Mouse (Mus musculus) ES-E14 (cell line): Measurements from ENCODE around the gene Ppan. TPM values are rescaled to one million over a fixed set of nuclear protein-coding genes. Genes with fewer than 3 reads are reported as not detected.

Experiments
- DNase-seq: peaks from one replicate; pipeline ENCODE4 v3.0.0-alpha.2; 2013; ENCODE audit warnings: low read depth, low spot score
- H3K27ac ChIP-seq: 2 replicates; pipeline ENCODE4 v1.5.1; 2012; ENCODE audit warnings: low read depth, mild to moderate bottlenecking, low read length, moderate library complexity, mixed read lengths; ENCODE audit not compliant: poor library complexity, insufficient read depth, severe bottlenecking
- H3K36me3 ChIP-seq: 2 replicates; pipeline ENCODE4 v1.6.1; 2012; ENCODE audit warnings: mild to moderate bottlenecking, low read length, moderate library complexity, mixed read lengths; ENCODE audit not compliant: control insufficient read depth, poor library complexity, insufficient read depth, severe bottlenecking
- H3K4me1 ChIP-seq, 2 experiments: fragments of 150-350 bp in 1 of 2; sonication (generic) in 1 of 2; 2 replicates each; pipeline ENCODE4 v1.6.1; 2012; ENCODE audit warnings: low read length in 2 of 2, mild to moderate bottlenecking in 1 of 2, mixed read lengths in 1 of 2; ENCODE audit not compliant: control insufficient read depth in 2 of 2, insufficient read depth in 2 of 2, poor library complexity in 1 of 2
- H3K4me3 ChIP-seq, 2 experiments: fragments of 150-350 bp in 1 of 2; sonication (generic) in 1 of 2; 2 replicates each; pipeline ENCODE4 v1.5.1; 2012; ENCODE audit warnings: low read length in 2 of 2, low read depth in 1 of 2, mild to moderate bottlenecking in 1 of 2, mixed read lengths in 1 of 2; ENCODE audit not compliant: insufficient read depth in 1 of 2, poor library complexity in 1 of 2, severe bottlenecking in 1 of 2
- H3K9ac ChIP-seq: 2 replicates; pipeline ENCODE4 v1.6.1; 2012; ENCODE audit warnings: low read depth, mild to moderate bottlenecking, low read length, mixed read lengths; ENCODE audit not compliant: poor library complexity, insufficient read depth, severe bottlenecking
- H3K9me3 ChIP-seq: fragments of 150-350 bp; sonication (generic); 2 replicates; pipeline ENCODE4 v1.6.1; 2012; ENCODE audit warnings: low read depth, mild to moderate bottlenecking, low read length; ENCODE audit not compliant: control insufficient read depth, insufficient read depth
- CHD2 ChIP-seq: IDR thresholded peaks from 2 replicates; pipeline ENCODE4 v1.6.1; 2014; ENCODE audit warnings: mild to moderate bottlenecking, low read depth, low read length, inconsistent platforms
- HCFC1 ChIP-seq: IDR thresholded peaks from 2 replicates; pipeline ENCODE4 v1.6.1; 2012; ENCODE audit warnings: low read length, inconsistent platforms, borderline replicate concordance; ENCODE audit not compliant: insufficient read depth
- MAFK ChIP-seq: IDR thresholded peaks from 2 replicates; pipeline ENCODE4 v1.6.1; 2014; ENCODE audit warnings: mild to moderate bottlenecking, low read depth, low read length, inconsistent platforms; ENCODE audit not compliant: insufficient read depth
- ZC3H11A ChIP-seq: IDR thresholded peaks from 2 replicates; pipeline ENCODE4 v1.6.1; 2012; ENCODE audit warnings: low read depth, mild to moderate bottlenecking, inconsistent platforms, low read length, borderline replicate concordance
- ZNF384 ChIP-seq: IDR thresholded peaks from 2 replicates; pipeline ENCODE4 v1.6.1; 2012; ENCODE audit warnings: low read depth, low read length, inconsistent platforms
- in situ Hi-C, 2 experiments: fragments of 600-800 bp; cut with MboI; formaldehyde crosslinking; loops; one replicate each; pipeline ENCODE4 v1.15.1; 2025; ENCODE audit warnings: low sequenced_read_pairs in 2 of 2, inconsistent platforms in 1 of 2; ENCODE audit not compliant: unreplicated experiment in 2 of 2
- total RNA-seq: library from RNA; depleted of rRNA; stranded (reverse); fragments of 300-350 nt; gene quantifications from 2 replicates; pipeline ENCODE4 v1.2.3, GENCODE M21; 2012

Gene Ppan
- total RNA-seq, 1 experiment: 179 TPM

- Histone ChIP-seq H3K27ac (peak overlapping the region; percentile 43; the same call in 1 of the 2 replicates), H3K9ac (no peak overlapping the region), H3K9me3 (no peaks in the 10 kb centered on the region), H3K4me3 (no peak overlapping the region; a peak in 1 of 4 replicates), H3K4me1 (peaks cover 0 to 25% of the 10 kb centered on the region in 2 experiments; a peak in 1 of 4 replicates), H3K36me3 (peaks cover 76% of the 10 kb centered on the region)
- TF ChIP-seq MAFK: no peak
- in situ Hi-C loops: loop anchor here in 1 of 2 experiments (10.0 kb wide), 1 partner anchor 113 kb away; the partner anchor contains the start of gene Mrpl4
- DNase-seq: no peak
These were observed 4.2 kb downstream of the Ppan start for GRCm38 (mm10) chr9:20892104-20892653.

GRCm38 (mm10) chr9:20893069-20893468, 5.1 kb downstream of the Ppan start:
- in situ Hi-C loops: loop anchor here in 1 of 2 experiments (10.0 kb wide), 1 partner anchor 112 kb away; the partner anchor contains the start of gene Mrpl4
- H3K36me3 ChIP-seq: peaks cover 77% of the 10 kb centered on the region
- no peak for DNase-seq
- H3K4me1 ChIP-seq: peaks cover 0 to 25% of the 10 kb centered on the region in 2 experiments; a peak in 1 of 4 replicates
- TF ChIP-seq ZNF384: no peak
- TF ChIP-seq ZC3H11A: no peak
- no peak for TF ChIP-seq MAFK
- TF ChIP-seq CHD2: no peak
- TF ChIP-seq HCFC1: no peak
- no peak overlapping the region for H3K9ac ChIP-seq
- H3K4me3 ChIP-seq: no peak overlapping the region
- H3K27ac ChIP-seq: no peak overlapping the region
- no peaks in the 10 kb centered on the region for H3K9me3 ChIP-seq

- H3K9ac ChIP-seq: no peak overlapping the region
- in situ Hi-C loops: loop anchor here in 1 of 2 experiments (10.0 kb wide), 1 partner anchor 111 kb away; the partner anchor contains the start of gene Mrpl4
- no peaks in the 10 kb centered on the region for H3K9me3 ChIP-seq
- H3K36me3 ChIP-seq: peaks cover 77% of the 10 kb centered on the region
- TF ChIP-seq CHD2: no peak
- no peak for TF ChIP-seq ZNF384
- TF ChIP-seq ZC3H11A: no peak
- no peak for TF ChIP-seq HCFC1
- no peak for TF ChIP-seq MAFK
- no peak overlapping the region for H3K27ac ChIP-seq
- DNase-seq: no peak
- H3K4me1 ChIP-seq: peaks cover 0 to 25% of the 10 kb centered on the region in 2 experiments; a peak in 1 of 4 replicates
- H3K4me3 ChIP-seq: no peak overlapping the region
These were observed 5.8 kb downstream of the Ppan start for GRCm38 (mm10) chr9:20893590-20894343.

GRCm38 (mm10) chr9:20894629-20895028, 6.7 kb downstream of the Ppan start:
- no peaks in the 10 kb centered on the region for H3K9me3 ChIP-seq
- no peak overlapping the region for H3K9ac ChIP-seq
- peaks cover 72% of the 10 kb centered on the region for H3K36me3 ChIP-seq
- H3K4me3 ChIP-seq: no peak overlapping the region
- in situ Hi-C loops: loop anchor here in 1 of 2 experiments (10.0 kb wide), 1 partner anchor 110 kb away; the partner anchor contains the start of gene Mrpl4
- H3K4me1 ChIP-seq: peaks cover 0 to 25% of the 10 kb centered on the region in 2 experiments; a peak in 1 of 4 replicates
- DNase-seq: no peak
- TF ChIP-seq CHD2 (no peak), ZNF384 (no peak), MAFK (no peak), HCFC1 (no peak), ZC3H11A (no peak)
- no peak overlapping the region for H3K27ac ChIP-seq
